Mouse (Mus musculus) erythroblast, embryonic 14.5 days (primary cell): ENCODE measurements around the gene Mrps7. TPM values are rescaled to one million over a fixed set of nuclear protein-coding genes. Genes with fewer than 3 reads are reported as not detected.

Experiments used
- H3K27me3 ChIP-seq: 2 replicates; pipeline ENCODE4 v1.6.1; 2012; ENCODE audit warnings: inconsistent platforms; ENCODE audit not compliant: control insufficient read depth
- H3K36me3 ChIP-seq: 2 replicates; pipeline ENCODE4 v1.6.1; 2012; ENCODE audit warnings: mild to moderate bottlenecking, inconsistent platforms; ENCODE audit not compliant: control insufficient read depth
- H3K4me1 ChIP-seq: 2 replicates; pipeline ENCODE4 v1.6.1; 2012; ENCODE audit warnings: inconsistent platforms; ENCODE audit not compliant: control insufficient read depth
- H3K4me3 ChIP-seq: replicated peaks from 2 replicates; pipeline ENCODE3; 2012; ENCODE audit warnings: moderate library complexity, mild to moderate bottlenecking, inconsistent platforms
- H3K9me3 ChIP-seq: 2 replicates; pipeline ENCODE4 v1.6.1; 2012; ENCODE audit warnings: low read length, inconsistent platforms, mixed read lengths; ENCODE audit not compliant: control insufficient read depth
- GATA1 ChIP-seq: IDR thresholded peaks from 2 replicates; pipeline ENCODE4 v1.6.1; 2012; ENCODE audit warnings: low read length, inconsistent platforms, mixed read lengths
- TAL1 ChIP-seq: IDR thresholded peaks from 3 replicates; pipeline ENCODE4 v1.6.1; 2012; ENCODE audit warnings: low read length, inconsistent platforms, mixed read lengths
- polyA plus RNA-seq: library from polyadenylated mRNA; stranded (reverse); fragments of >175 nt; gene quantifications from 2 replicates; pipeline ENCODE4 v1.2.3, GENCODE M21; 2012

The Mrps7 gene
- polyA plus RNA-seq, 1 experiment = 6.7 TPM

DNA sequence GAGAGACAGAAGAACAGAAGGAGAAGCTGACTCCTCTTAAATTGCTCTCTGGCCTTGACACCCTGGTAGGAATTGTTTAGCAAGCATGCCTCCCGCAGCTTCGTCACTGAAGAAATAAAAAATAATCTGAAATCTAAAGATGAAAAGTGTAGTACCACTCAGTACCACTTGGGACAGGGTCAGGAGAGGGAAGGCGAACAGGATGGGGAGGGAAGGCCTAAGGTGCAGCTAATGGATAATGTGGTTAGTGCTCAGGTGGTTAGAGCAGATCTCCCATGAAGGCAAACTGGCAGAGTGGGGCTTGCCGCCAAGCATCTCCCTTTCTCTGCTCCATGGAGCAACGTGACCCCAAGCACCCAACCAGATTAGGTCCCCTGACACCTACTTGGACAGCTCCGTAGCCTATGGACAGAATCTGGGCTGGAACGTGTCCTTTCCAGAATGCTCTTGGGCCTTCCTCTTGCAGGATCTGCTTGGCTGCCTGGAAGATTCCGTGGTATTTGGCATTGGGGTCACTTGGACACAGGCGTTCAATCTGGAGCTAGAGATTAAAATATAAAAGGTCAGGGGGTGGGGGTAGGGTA, 19.9 kb downstream of the Mrps7 start:
- no peak overlapping the region for H3K4me3 ChIP-seq
- no peak for TF ChIP-seq GATA1
- TF ChIP-seq TAL1 = no peak
- peaks cover 58% of the 10 kb centered on the region for H3K36me3 ChIP-seq
- no peaks in the 10 kb centered on the region for H3K27me3 ChIP-seq
- peaks cover 26% of the 10 kb centered on the region for H3K4me1 ChIP-seq
- no peaks in the 10 kb centered on the region for H3K9me3 ChIP-seq

DNA sequence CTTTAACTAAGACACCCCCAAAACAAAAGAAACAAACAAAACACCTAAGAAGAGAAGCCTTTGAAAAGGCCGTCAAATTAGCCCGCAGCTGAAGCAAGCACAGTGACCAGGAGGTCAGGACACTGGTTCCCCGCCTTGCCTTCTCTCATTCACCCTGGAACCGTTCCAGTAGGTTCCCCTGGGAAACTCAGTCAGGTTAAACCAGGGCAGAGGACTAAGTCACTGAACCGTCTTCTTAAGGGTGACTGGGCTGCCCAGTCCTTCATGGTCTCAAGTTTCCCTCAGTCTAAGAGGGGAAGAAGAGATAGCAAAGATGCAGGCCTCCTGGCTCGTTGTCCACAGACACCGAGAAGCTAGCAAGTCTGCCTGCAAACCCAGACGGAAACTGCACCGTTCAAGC, 22.2 kb downstream of the Mrps7 start:
- Histone ChIP-seq H3K27me3 (no peaks in the 10 kb centered on the region), H3K36me3 (peaks cover 38% of the 10 kb centered on the region), H3K9me3 (no peaks in the 10 kb centered on the region), H3K4me3 (no peak overlapping the region), H3K4me1 (peaks cover 31% of the 10 kb centered on the region)
- TF ChIP-seq TAL1 = no peak
- no peak for TF ChIP-seq GATA1

DNA sequence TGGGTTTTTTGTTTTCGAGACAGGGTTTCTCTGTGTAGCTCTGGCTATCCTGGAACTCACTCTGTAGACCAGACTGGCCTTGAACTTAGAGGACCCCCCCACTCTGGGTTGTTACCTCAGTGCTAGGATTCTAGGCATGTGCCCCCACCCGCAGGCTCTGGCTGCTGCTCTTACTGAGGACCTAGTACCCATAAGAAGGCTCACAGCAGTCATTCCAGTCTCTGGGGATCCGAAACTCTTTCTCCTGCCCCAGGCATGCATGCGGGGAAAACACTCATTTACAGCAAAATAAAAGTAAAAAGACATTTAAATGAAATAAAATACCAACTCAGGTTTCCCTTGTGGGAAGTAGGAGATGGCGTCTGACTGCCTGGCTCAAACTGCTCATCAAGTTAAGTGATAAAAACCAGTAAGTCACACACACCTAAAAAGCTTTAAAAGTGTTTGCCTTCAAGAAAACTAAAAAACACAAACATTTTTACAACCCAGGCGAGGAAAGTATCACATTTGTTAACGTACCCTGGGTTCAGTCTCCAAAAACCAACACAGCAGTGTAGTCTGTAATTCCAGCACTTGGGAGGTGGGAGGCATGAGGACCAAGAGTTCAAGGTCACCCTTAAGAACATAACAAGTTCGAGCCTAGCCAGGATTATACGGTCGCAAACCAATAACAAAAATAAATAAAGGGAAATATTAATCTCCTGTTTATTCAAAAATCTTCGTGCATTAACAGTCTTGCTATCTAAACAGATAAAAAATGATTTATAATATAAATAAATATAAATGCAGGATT, 23.3 kb downstream of the Mrps7 start:
- Histone ChIP-seq H3K9me3 (no peaks in the 10 kb centered on the region), H3K27me3 (no peaks in the 10 kb centered on the region), H3K4me3 (peak overlapping the region; percentile 73), H3K36me3 (peaks cover 30% of the 10 kb centered on the region), H3K4me1 (peaks cover 38% of the 10 kb centered on the region)
- TF ChIP-seq GATA1 (no peak), TAL1 (no peak)

DNA sequence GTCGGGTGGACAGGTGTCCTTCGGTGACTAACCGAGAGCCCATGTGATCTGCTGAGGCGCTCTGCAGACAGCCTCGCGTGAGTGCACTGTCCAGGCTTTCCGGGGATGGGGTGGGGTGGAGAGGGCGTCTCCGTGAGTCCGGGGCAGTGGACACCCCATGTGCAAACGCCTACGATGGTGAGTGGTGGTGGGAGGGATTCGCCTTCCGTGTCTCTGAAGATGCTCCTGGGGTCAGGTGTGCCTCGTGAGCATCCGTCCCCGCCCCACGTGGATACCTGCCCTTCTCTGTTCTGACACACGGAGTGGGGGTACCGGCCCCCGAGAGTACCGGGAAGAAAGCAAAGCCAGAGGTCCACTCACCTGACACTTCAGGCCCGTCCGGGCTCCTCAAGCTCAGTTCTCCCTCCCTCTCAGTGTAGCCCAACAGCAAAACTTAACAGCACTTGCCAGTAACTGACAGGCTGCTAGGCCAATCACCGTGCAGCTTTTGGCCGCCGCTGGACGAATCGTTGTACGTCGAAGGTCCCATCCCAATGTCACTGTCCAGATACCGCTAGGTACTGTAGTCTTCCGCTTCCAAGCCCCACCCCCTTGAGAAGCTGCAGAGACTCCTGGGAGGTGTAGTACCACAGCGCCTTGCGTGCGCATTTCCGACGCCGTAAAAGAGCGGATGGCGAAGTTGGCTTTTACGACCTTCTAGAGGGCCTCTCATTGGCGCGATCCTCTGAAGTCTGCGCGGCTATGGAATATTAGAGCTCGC, 24.2 kb downstream of the Mrps7 start, which contains the start of gene Slc25a19:
Gene Slc25a19, minus strand, starts transcription at position 591 of the 760 bp plus-strand sequence.
- no peak for TF ChIP-seq TAL1
- Histone ChIP-seq H3K27me3 (no peaks in the 10 kb centered on the region), H3K4me3 (peak within 1 kb of the TSS; percentile 73), H3K36me3 (peaks cover 22% of the 10 kb centered on the region), H3K9me3 (no peaks in the 10 kb centered on the region), H3K4me1 (peaks cover 38% of the 10 kb centered on the region)

DNA sequence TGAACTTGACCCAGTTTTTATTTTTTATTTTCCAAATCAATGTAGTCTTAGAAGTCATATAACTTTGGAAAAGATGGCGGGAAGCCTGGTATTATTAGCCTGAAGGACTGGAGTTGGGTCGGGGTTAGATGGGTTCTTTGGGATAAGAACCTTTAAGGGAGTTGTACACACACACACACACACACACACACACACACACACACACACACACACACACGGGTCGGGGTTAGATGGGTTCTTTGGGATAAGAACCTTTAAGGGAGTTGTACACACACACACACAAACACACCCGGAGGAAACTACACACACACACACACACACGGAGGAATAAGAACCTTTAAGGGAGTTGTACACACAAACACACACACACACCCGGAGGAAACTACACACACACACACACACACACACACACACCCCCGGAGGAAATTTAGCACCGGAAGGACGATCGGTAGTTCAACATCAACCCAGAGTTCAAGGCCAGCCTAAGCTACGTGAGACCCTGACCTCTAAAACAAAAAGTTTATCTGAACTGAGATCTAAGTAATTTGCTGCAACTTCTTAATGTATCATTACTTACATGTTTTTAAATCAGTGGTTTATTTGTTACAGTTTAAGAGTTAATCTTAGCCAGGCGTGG, 24.9 kb downstream of the Mrps7 start:
- Histone ChIP-seq H3K4me1 (peaks cover 37% of the 10 kb centered on the region), H3K9me3 (no peaks in the 10 kb centered on the region), H3K4me3 (peak overlapping the region; percentile 73), H3K27me3 (no peaks in the 10 kb centered on the region), H3K36me3 (peaks cover 15% of the 10 kb centered on the region)
- no peak for TF ChIP-seq GATA1
- TF ChIP-seq TAL1 = no peak

DNA sequence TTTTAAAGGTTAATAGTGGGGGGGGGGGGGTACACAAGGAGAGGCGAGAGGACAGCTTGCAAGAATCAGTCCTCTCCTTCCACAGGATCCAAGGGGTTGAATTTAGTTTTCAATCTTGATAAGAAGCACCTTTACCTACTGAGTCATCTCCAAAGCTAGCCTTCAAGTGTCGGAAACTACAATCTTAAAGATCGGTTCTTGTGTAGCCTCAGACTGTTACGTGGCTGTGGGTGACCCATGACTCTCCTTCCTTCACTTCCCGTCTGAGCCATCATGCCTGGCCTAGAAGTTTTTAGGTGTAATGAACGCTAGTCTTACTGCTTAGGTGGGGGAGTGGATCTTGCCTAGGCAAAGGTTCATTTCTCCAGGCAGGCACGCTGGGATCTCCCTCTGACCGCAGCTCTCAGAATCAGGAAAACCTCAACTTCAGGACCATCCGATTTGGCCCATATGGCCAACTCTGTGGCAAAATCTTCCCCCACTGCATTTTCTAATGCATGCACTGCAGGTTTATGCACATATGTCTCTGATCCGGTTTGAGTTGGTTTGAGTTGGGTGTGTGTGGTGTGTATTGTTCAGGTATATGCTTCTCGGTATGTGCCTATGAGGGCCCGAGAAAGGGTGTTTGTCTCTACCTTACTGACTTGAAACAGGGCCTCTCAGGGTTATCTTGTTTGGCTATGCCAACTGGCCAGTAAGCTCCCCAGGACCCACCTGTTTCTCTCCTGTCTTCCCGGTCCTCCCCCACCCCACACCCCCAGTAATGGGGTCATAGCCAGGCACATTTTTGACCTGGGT, 26.2 kb downstream of the Mrps7 start:
- H3K9me3 ChIP-seq = no peaks in the 10 kb centered on the region
- peaks cover 36% of the 10 kb centered on the region for H3K4me1 ChIP-seq
- no peak overlapping the region for H3K4me3 ChIP-seq
- peaks cover 7% of the 10 kb centered on the region for H3K36me3 ChIP-seq
- H3K27me3 ChIP-seq = no peaks in the 10 kb centered on the region
- TF ChIP-seq TAL1 = no peak
- TF ChIP-seq GATA1 = no peak

DNA sequence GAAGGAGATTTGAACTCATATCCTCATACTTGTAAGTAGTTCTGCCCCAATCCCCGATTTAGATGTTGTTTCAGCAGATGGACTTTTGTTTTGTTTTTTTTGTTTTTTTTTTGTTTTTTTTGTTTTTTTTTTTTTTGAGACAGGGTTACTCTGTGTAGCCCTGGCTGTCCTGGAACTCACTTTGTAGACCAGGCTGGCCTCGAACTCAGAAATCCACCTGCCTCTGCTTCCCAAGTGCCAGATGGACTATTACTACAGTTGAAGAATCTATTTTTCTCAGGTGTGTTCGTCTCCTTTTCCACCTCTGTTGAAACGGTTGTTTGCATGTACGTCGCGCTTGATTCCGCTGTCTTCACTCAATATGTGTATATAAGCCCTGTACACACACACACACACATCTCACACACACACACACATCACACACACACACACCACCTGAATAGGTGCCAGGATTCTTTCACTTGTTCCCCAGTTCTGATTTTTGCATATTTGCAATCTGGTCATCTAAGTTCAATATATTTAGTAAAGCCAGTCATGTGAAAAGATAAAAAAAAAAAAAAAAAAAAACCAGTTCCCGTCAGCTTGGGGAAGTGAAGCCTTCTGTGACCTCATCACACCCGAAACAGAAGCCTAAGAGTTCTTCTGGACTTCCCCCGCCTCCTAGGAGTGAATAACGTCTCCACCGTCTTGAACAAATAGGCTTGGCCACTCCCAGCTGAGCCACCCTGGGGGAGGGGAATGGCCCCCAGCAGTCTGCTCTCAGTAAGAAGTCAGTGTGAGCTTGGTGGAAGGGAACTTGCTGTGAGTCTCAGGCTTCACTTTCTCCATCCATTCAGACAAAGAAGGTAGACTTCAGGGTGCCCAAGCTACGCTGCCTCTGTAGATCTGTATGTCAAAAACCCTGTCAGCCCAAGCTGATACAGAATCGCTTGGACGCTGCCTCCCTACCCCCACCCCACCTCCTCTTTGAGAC, 27.1 kb downstream of the Mrps7 start:
- no peak for TF ChIP-seq GATA1
- TF ChIP-seq TAL1 = no peak
- Histone ChIP-seq H3K36me3 (peaks cover 4% of the 10 kb centered on the region; the same call in 1 of the 2 replicates), H3K4me1 (peaks cover 35% of the 10 kb centered on the region), H3K4me3 (no peak overlapping the region), H3K9me3 (no peaks in the 10 kb centered on the region), H3K27me3 (no peaks in the 10 kb centered on the region)
